Mouse (Mus musculus) fat pad, adult 2 months (tissue): ENCODE data around the gene Sorbs1.

Source experiments
- DNase-seq: peaks from one replicate; pipeline ENCODE4 v3.0.0-alpha.2; 2011; ENCODE audit warnings: low read depth, low spot score; ENCODE audit errors: extremely low read depth

Gene Sorbs1

GRCm38 (mm10) chr19:40440951-40441350 is 72.6 kb downstream of the Sorbs1 start:
- no peak for DNase-seq

GRCm38 (mm10) chr19:40438907-40439306 is 74.7 kb downstream of the Sorbs1 start:
- no peak for DNase-seq

GRCm38 (mm10) chr19:40437651-40438068 is 75.9 kb downstream of the Sorbs1 start:
- no peak for DNase-seq

- DNase-seq = peak; percentile 73
Measured at GRCm38 (mm10) chr19:40436465-40437200, 76.9 kb downstream of the Sorbs1 start.

- DNase-seq = no peak
Measured at GRCm38 (mm10) chr19:40435797-40436196, 77.8 kb downstream of the Sorbs1 start.

- no peak for DNase-seq
Measured at GRCm38 (mm10) chr19:40435045-40435444, 78.5 kb downstream of the Sorbs1 start.

- DNase-seq = no peak
Measured at GRCm38 (mm10) chr19:40434042-40434869, 79.3 kb downstream of the Sorbs1 start.

- DNase-seq = no peak
Measured at GRCm38 (mm10) chr19:40433316-40433912, 80.2 kb downstream of the Sorbs1 start.

GRCm38 (mm10) chr19:40431969-40432368 is 81.6 kb downstream of the Sorbs1 start:
- DNase-seq = no peak

- no peak for DNase-seq
Measured at GRCm38 (mm10) chr19:40429572-40429971, 84.0 kb downstream of the Sorbs1 start.

GRCm38 (mm10) chr19:40429169-40429568 is 84.4 kb downstream of the Sorbs1 start:
- no peak for DNase-seq

GRCm38 (mm10) chr19:40426103-40426960 is 87.2 kb downstream of the Sorbs1 start:
- DNase-seq = no peak

- DNase-seq = no peak
Measured at GRCm38 (mm10) chr19:40425326-40425725, 88.3 kb downstream of the Sorbs1 start.

- DNase-seq = no peak
Measured at GRCm38 (mm10) chr19:40421037-40421436, 92.5 kb downstream of the Sorbs1 start.

GRCm38 (mm10) chr19:40419315-40419714 is 94.3 kb downstream of the Sorbs1 start:
- DNase-seq = no peak

GRCm38 (mm10) chr19:40417155-40417821 is 96.3 kb downstream of the Sorbs1 start:
- DNase-seq = no peak

- no peak for DNase-seq
Measured at GRCm38 (mm10) chr19:40415725-40416124, 97.9 kb downstream of the Sorbs1 start.

GRCm38 (mm10) chr19:40414798-40415475 is 98.6 kb downstream of the Sorbs1 start:
- no peak for DNase-seq

- no peak for DNase-seq
Measured at GRCm38 (mm10) chr19:40414386-40414785, 99.2 kb downstream of the Sorbs1 start.

GRCm38 (mm10) chr19:40411379-40411813 is 102.2 kb downstream of the Sorbs1 start:
- no peak for DNase-seq
